Mouse (Mus musculus): Measurements from ENCODE around the gene Cbx4. TPM values are rescaled to one million over a fixed set of nuclear protein-coding genes. Genes with fewer than 3 reads are reported as not detected.

Cbx4 gene
- polyA plus RNA-seq (2015; fragmentation: Nextera tagmentation; extraction: Ambion mirVana): 13.3 and 14.1 TPM in 2 replicates

GRCm38 (mm10) chr11:119086144-119086971, at the start of gene Cbx4:
TSS of gene Cbx4 (minus strand) at chr11:119086221.
- Histone ChIP-seq H3K36me3 (peaks cover 11% of the 10 kb centered on the region), H3K27me3 (peaks cover 33% of the 10 kb centered on the region), H3K4me2 (peak within 1 kb of the TSS; percentile 82), H3K4me1 (peaks cover 77% of the 10 kb centered on the region), H3K27ac (peak within 1 kb of the TSS; percentile 99), H3K9ac (peak within 1 kb of the TSS; percentile 98), H3K4me3 (peak within 1 kb of the TSS; percentile 83), H3K9me3 (no peaks in the 10 kb centered on the region)
- WGBS: under 1% methylated on average over 66 of the region's 67 CpGs
- ATAC-seq (ENCODE audit: borderline replicate concordance, extremely low read depth, low FRiP score, low TSS enrichment): peak; percentile 89

GRCm38 (mm10) chr11:119134586-119134985, 48.6 kb upstream of the Cbx4 start:
- 18% methylated on average over 17 of the region's 17 CpGs for WGBS
- Histone ChIP-seq H3K4me2 (peak overlapping the region; percentile 2; the same call in 1 of the 2 replicates), H3K9ac (no peak overlapping the region)

GRCm38 (mm10) chr11:119133437-119134221, 47.6 kb upstream of the Cbx4 start:
- Histone ChIP-seq H3K27ac (peak overlapping the region; percentile 88), H3K27me3 (peaks cover 10% of the 10 kb centered on the region; the same call in 1 of the 2 replicates), H3K9me3 (no peaks in the 10 kb centered on the region), H3K36me3 (no peaks in the 10 kb centered on the region), H3K4me1 (peaks cover 46% of the 10 kb centered on the region), H3K4me2 (no peak overlapping the region), H3K9ac (no peak overlapping the region), H3K4me3 (no peak overlapping the region)
- 45% methylated on average over 5 of the region's 5 CpGs for WGBS
- 0 out of 2 replicates have a peak, but pooled peaks have one; percentile 16 for ATAC-seq (ENCODE audit: borderline replicate concordance, extremely low read depth, low FRiP score, low TSS enrichment)

More at GRCm38 (mm10) chr11:119134586-119134985, 48.6 kb upstream of the Cbx4 start:
- Histone ChIP-seq H3K27ac (peak overlapping the region; percentile 88), H3K36me3 (no peaks in the 10 kb centered on the region), H3K4me1 (peaks cover 40% of the 10 kb centered on the region), H3K9me3 (no peaks in the 10 kb centered on the region), H3K27me3 (0 out of 2 replicates have a peak, but pooled peaks cover under 1% of the 10 kb centered on the region), H3K4me3 (no peak overlapping the region)
- peak; percentile 58 for ATAC-seq (ENCODE audit: borderline replicate concordance, extremely low read depth, low FRiP score, low TSS enrichment)

GRCm38 (mm10) chr11:119132198-119133035, 46.4 kb upstream of the Cbx4 start:
- H3K4me3 ChIP-seq: no peak overlapping the region
- no peak overlapping the region for H3K9ac ChIP-seq
- no peaks in the 10 kb centered on the region for H3K9me3 ChIP-seq
- H3K4me1 ChIP-seq: peaks cover 52% of the 10 kb centered on the region
- WGBS: 62% methylated on average over 14 of the region's 14 CpGs
- peak overlapping the region; percentile 88; the same call in 1 of the 2 replicates for H3K27ac ChIP-seq
- H3K36me3 ChIP-seq: no peaks in the 10 kb centered on the region
- H3K4me2 ChIP-seq: no peak overlapping the region
- ATAC-seq (ENCODE audit: borderline replicate concordance, extremely low read depth, low FRiP score, low TSS enrichment): no peak
- peaks cover 10% of the 10 kb centered on the region; the same call in 1 of the 2 replicates for H3K27me3 ChIP-seq

GRCm38 (mm10) chr11:119130081-119130765, 44.2 kb upstream of the Cbx4 start:
- Histone ChIP-seq H3K9ac (no peak overlapping the region), H3K4me1 (peaks cover 74% of the 10 kb centered on the region)
- whole genome bisulfite sequencing: 11% methylated on average over 24 of the region's 24 CpGs

GRCm38 (mm10) chr11:119129281-119130058, 43.4 kb upstream of the Cbx4 start:
- 50% methylated on average over 18 of the region's 18 CpGs for WGBS
- Histone ChIP-seq H3K9me3 (no peaks in the 10 kb centered on the region), H3K27me3 (peaks cover 10% of the 10 kb centered on the region; the same call in 1 of the 2 replicates), H3K4me3 (no peak overlapping the region), H3K4me1 (peaks cover 69% of the 10 kb centered on the region), H3K4me2 (0 out of 2 replicates have a peak overlapping the region, but pooled peaks have one; percentile 8), H3K36me3 (no peaks in the 10 kb centered on the region), H3K27ac (peak overlapping the region; percentile 82; the same call in 1 of the 2 replicates), H3K9ac (no peak overlapping the region)
- no peak for ATAC-seq (ENCODE audit: borderline replicate concordance, extremely low read depth, low FRiP score, low TSS enrichment)

More at GRCm38 (mm10) chr11:119130081-119130765, 44.2 kb upstream of the Cbx4 start:
- H3K36me3 ChIP-seq: no peaks in the 10 kb centered on the region
- H3K4me2 ChIP-seq: peak overlapping the region; percentile 8; the same call in 1 of the 2 replicates
- no peak overlapping the region for H3K4me3 ChIP-seq
- H3K27me3 ChIP-seq: peaks cover 10% of the 10 kb centered on the region; the same call in 1 of the 2 replicates
- no peaks in the 10 kb centered on the region for H3K9me3 ChIP-seq
- no peak for ATAC-seq (ENCODE audit: borderline replicate concordance, extremely low read depth, low FRiP score, low TSS enrichment)
- no peak overlapping the region for H3K27ac ChIP-seq

- Histone ChIP-seq H3K4me1 (peaks cover 63% of the 10 kb centered on the region), H3K9me3 (no peaks in the 10 kb centered on the region), H3K4me3 (no peak overlapping the region), H3K36me3 (no peaks in the 10 kb centered on the region), H3K9ac (no peak overlapping the region; the same call in 1 of the 2 replicates), H3K27ac (peak overlapping the region; percentile 82), H3K27me3 (peaks cover 10% of the 10 kb centered on the region; the same call in 1 of the 2 replicates), H3K4me2 (peak overlapping the region; percentile 7; the same call in 1 of the 2 replicates)
- no peak for ATAC-seq (ENCODE audit: borderline replicate concordance, extremely low read depth, low FRiP score, low TSS enrichment)
- 46% methylated on average over 11 of the region's 11 CpGs for WGBS
These were observed 42.8 kb upstream of the Cbx4 start for GRCm38 (mm10) chr11:119128668-119129280.

GRCm38 (mm10) chr11:119127686-119128473, 41.9 kb upstream of the Cbx4 start:
- peaks cover 10% of the 10 kb centered on the region; the same call in 1 of the 2 replicates for H3K27me3 ChIP-seq
- H3K36me3 ChIP-seq: no peaks in the 10 kb centered on the region
- H3K9ac ChIP-seq: no peak overlapping the region; the same call in 1 of the 2 replicates
- ATAC-seq (ENCODE audit: borderline replicate concordance, extremely low read depth, low FRiP score, low TSS enrichment): peak; percentile 63
- peak overlapping the region; percentile 7; the same call in 1 of the 2 replicates for H3K4me2 ChIP-seq
- peak overlapping the region; percentile 82 for H3K27ac ChIP-seq
- no peaks in the 10 kb centered on the region for H3K9me3 ChIP-seq
- no peak overlapping the region for H3K4me3 ChIP-seq
- H3K4me1 ChIP-seq: peaks cover 56% of the 10 kb centered on the region
- WGBS: 33% methylated on average over 9 of the region's 9 CpGs

- peak overlapping the region; percentile 82 for H3K27ac ChIP-seq
- no peak overlapping the region for H3K9ac ChIP-seq
- WGBS: 36% methylated on average over 12 of the region's 12 CpGs
- H3K4me1 ChIP-seq: peaks cover 56% of the 10 kb centered on the region
- no peaks in the 10 kb centered on the region for H3K36me3 ChIP-seq
- ATAC-seq (ENCODE audit: borderline replicate concordance, extremely low read depth, low FRiP score, low TSS enrichment): no peak
- H3K4me3 ChIP-seq: no peak overlapping the region
- peaks cover 10% of the 10 kb centered on the region; the same call in 1 of the 2 replicates for H3K27me3 ChIP-seq
- H3K9me3 ChIP-seq: no peaks in the 10 kb centered on the region
- 0 out of 2 replicates have a peak overlapping the region, but pooled peaks have one; percentile 4 for H3K4me2 ChIP-seq
These were observed 41.1 kb upstream of the Cbx4 start for GRCm38 (mm10) chr11:119127147-119127546.

Measured in lung, embryonic 15.5 days (tissue).